Mouse (Mus musculus): ENCODE measurements around the gene Tcfl5.

DNA sequence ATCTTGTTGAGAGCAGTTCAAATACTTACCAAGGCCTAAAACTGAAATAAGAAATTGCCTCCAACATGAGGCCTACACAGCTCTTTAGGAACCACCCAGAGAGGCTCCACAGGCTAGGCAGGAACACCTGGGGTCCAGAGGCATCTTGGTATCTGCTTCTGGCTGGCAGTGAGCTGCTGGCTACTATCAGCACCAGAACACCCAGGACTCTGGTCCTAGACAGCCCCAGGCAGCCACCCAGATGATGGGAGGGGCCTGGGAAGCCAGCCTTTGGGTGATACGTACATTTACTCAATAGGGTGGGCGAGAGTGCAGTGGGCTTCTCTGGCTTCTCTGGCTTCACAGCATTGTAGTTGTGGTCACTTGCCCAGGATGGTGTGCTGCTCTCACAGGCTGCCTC is 41.0 kb upstream of the Tcfl5 start:
- TF ChIP-seq RCOR1 (conservative IDR thresholded peaks at IDR 0.05; ENCODE audit: low read depth, low read length), result no peak
- TF ChIP-seq BHLHE40 (IDR thresholded peaks at IDR 0.05; ENCODE audit: low read depth, low read length), result no peak
- no peak for TF ChIP-seq POLR2A (IDR thresholded peaks at IDR 0.05; ENCODE audit: low read depth, low read length)
- no peak for TF ChIP-seq MYC (IDR thresholded peaks at IDR 0.05; ENCODE audit: low read depth, low read length)
- TF ChIP-seq CTCF (conservative IDR thresholded peaks at IDR 0.05 in 1 of 2, IDR thresholded peaks at IDR 0.05 in 1 of 2; ENCODE audit: low read depth in 2 of 2, low read length in 2 of 2), result no peak

Data from CH12.LX (cell line).